Mouse (Mus musculus) embryonic fibroblast, embryonic 13.5 days (primary cell): ENCODE results near the gene 5430419D17Rik.

Source experiments
- CTCF ChIP-seq: IDR thresholded peaks from 2 replicates; pipeline ENCODE4 v1.5.1; 2011; ENCODE audit warnings: mild to moderate bottlenecking, control low read depth, low read length, moderate library complexity, borderline replicate concordance; ENCODE audit not compliant: insufficient read depth
- POLR2A ChIP-seq: IDR thresholded peaks from 2 replicates; pipeline ENCODE4 v1.6.1; 2011; ENCODE audit warnings: low read depth, mild to moderate bottlenecking, control low read depth, low read length, moderate library complexity

DNA sequence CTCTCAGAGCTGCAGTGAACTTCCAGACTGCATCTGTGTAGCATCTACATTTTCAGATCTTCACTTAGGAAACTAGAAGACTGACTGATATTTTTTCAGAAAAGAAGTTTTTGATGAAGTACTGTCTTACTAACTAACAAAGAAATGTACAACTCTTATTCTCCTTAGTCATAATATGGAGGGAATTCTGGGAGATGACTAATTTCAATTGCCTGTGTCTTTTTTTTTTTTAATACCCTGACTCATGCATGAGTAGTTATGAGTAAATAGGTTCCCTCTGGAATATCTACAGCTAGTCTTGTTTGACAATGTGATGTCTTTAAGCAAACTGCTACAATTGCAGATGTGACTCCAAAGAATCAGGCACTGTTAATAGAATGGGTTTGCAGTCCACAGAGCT is 61.9 kb downstream of the 5430419D17Rik start:
- TF ChIP-seq CTCF = no peak
- no peak for TF ChIP-seq POLR2A
